Mouse (Mus musculus) ovary, postnatal 10 days (tissue): ENCODE data around the gene Kynu.

Experiments used
- DNase-seq: peaks from one replicate; pipeline ENCODE4 v3.0.0; 2022; ENCODE audit warnings: low spot score

Kynu gene

DNA sequence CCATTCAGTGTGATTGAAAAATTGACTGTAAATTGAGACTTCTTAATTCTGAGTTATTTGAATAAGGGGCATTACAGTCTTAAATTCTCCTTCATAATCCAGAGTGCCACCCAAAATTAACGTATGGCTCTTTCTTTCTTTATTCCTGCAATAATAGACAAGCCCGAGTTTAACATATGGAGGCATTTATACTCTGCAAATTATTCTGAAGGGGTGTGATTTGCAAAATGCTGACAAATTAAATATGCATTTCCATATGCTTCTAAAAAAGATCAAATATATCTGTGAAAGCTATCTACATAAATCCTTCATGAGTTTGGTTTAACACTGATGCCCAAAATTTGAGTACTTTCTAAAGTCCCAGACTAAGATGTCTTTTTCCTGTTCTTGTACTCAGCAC is 91.8 kb downstream of the Kynu start:
- DNase-seq, result no peak

DNA sequence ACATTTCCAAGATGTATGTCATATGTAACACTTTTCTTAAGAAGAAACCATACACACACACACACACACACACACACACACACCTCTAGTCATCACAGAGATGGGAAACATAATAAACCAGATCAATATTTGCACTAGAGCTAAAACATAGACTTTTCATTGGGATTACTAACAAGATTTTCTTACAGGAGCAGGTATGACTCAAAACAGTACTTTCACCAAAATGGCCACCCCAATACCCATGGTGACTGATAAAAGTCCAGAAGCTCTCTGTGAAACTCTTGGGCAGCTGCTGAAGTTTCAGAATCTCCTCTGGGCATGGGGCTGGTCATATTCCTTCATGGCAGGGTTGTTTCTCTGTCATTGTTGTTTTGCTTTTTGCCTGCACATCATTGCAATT is 114.5 kb downstream of the Kynu start:
- DNase-seq, result no peak

DNA sequence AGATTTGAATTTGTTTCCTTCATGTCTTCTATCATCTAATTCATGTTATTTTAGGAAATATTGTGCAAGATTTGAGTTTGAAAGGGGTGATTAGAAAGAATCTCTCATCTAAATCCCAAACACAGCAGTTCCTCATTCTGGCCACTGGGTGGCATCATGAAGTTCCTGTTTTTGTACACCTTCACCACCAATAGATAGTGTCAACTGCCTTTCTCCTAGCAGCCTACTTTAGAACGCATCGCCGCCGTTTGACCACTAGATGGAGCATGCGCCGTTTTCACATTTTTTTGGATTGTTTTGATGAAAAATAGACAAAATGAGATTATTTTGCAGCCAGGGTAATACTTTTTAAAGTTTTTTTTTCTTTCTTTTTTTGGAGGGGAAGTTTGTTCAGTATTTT is 118.5 kb downstream of the Kynu start:
- peak; percentile 1 for DNase-seq

DNA sequence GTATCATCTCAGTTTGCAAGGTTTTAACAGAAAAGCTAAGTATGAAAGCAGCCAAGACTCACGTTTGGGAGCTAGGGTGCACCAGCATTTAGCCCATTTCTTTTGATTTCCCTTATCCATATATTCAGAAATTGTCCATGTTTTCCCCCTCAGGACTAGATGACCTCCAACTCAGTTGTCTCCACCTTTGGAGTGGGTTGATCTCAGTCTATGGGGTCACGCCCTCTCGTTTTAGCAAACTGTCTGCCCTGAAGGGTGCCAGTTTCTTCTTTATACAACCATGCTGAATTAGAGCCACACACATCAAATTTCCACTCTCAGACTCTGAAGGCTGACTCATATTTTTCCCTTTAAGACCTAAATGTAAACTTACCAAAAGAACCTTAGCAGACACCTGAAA is 119.0 kb downstream of the Kynu start:
- DNase-seq, result no peak

DNA sequence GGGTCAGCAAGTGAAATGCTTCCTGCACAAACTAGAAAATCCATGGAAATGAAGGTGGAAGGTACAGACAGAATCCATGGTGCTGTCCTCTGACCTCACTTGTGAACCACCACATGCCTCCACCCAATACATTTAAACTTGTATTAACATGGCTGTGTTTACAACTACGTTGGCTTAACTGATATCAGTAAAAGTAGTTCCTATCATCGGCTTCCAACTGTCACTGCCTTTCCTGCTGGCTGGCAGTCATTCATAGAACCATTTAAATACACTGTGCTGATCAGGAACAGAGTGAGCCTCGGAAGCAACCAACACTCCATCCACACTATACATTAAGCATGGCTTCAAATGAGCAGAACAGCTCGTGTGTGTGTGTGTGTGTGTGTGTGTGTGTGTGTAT is 120.1 kb downstream of the Kynu start:
- DNase-seq, result no peak

DNA sequence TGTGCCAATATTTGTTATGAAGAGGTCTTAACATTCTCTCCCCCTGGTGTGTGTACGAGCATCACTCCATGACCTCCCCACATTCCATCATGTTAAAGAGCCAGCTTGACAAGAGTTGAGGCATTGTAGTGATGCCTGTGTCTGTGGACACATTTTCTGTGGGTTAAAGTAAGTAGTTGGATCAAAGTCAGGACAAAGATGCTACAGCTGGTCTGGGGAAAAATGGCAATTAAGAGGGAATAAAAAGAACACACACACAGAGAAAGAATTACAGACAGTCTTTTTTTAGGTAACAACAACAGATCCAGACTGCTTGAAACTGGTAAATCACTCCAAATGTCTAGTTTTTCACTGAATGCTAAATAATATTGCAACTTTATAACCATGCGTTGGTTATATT is 135.3 kb downstream of the Kynu start:
- no peak for DNase-seq

DNA sequence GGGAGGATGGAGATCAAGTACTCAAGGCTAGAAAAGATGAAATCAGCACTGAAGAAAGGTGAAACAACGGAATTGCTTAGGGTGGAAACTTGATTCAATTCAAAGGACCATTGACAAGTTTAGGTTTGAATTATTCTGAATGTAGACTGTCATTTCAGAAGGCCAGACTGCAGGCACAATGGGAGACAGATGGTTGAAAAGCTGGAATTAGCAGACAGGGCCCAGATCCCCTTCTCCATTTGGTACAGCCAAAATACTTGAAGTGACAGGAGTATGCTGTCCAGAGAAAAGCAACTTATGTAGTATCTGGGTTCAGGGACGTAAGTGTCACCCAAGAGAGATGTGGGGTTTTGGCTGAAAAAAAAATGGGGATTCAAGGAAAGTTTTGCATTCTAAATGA is 136.2 kb downstream of the Kynu start:
- DNase-seq, result no peak

DNA sequence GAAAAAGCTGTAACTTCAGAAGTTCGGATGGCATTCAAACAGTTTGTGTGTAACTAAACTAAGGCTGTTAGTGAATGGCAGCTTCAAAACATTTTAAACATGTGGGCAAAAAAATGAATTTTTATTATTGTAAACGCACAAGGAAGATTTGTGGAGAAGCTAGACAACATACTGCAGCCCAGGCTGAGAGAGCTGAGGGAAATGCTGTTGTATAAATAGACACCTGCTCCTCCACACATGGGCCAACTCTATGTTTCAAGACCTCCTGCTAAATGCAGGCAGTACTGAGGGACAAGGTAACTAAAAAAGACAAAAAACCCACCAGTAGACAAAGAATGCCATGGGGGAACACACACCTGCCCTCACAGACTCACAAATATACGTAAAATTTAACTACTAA is 140.5 kb downstream of the Kynu start:
- DNase-seq, result no peak

DNA sequence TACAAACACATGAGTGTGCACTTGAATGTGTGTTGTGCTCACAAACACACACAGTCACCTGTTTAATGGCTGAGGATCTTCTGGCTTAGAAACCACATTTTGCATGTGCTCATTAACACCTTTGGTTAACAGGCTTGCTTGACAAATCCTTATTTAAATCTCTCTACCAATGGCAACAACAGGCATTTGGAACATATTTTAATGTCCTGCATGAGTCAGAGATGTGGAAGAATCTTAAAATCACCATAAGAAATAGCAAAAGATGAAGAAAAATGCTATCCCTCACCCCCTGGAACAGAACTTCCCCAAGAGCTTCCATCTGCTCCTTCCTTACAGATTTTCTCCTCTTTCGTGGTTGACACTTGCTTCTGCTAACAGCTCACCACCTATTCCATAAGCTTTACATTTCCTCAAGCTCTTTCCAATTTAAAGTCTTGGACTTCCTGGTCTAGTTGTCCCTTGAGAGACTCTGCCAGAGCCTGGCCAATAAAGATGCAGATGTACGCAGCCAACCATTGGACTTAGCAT is 157.5 kb downstream of the Kynu start:
- no peak for DNase-seq

DNA sequence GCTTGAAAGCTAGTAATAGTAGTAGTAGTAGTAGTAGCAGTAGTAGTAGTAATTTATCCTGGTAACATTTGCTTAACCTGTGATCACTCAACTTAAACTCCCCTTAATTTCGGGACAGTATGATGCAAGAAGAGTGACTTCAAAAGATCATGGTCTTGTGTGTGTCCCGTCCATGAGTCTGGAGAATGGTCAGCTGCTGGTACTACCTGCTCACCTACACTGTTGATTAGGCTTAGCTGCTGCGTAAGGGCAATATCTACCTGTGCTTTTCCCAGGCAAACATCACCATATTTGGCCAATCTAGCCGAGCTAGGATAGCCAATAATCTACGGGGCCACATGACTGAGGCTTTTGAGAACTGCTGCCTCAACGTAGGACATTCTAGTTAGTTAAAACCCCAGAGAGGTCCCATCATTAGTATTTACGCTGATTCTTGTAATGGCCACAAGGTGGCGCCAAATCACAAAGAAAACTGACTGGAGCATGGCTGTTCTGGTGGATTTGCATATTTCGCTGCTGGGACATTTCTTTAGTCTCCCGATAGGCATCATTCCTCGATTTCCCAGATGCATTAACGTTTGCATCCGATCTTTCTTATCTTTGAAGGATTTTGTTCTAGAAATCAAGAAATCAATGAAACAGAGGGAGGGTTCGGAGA is 167.4 kb downstream of the Kynu start:
- DNase-seq, result peak; percentile 29

DNA sequence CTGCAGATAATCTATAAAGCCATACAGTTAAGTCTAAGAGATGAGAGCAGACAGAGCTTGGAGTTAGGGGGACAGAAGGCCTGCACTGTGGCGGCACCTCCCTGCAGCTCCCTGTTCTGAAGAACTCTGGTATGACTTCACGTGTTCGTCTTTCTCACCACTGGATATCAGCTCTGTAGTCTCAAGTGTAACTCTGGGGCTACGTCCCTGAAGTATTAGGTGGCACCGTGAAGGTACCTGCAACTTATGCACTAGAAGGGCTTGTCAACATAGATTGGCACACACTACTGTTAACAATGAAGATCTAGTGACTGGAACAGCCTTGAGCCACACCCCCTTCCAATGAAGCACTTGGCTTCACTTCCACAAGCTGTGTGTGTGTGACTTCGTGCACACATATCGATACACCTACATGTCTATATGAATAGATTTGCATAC is 168.0 kb downstream of the Kynu start:
- DNase-seq, result no peak

DNA sequence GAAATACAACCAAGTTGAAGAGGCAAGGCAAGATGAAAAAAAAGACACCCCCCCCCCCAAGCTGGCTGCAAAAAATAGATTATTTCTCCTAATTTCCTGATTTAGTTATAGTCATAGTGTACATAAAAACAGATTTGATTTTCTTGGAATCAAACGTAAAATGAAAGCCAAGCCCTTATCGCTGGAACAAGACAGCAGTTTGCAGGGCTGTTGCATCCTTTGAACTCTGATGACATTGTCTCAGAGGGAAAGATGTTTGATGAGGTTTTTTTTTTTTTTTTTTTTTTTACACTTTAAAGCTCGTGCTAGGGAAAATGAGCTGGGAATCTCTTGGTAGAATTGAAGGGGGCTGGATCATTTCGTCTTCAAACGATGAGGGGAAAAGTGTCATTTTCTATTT is 172.1 kb downstream of the Kynu start:
- DNase-seq, result no peak

DNA sequence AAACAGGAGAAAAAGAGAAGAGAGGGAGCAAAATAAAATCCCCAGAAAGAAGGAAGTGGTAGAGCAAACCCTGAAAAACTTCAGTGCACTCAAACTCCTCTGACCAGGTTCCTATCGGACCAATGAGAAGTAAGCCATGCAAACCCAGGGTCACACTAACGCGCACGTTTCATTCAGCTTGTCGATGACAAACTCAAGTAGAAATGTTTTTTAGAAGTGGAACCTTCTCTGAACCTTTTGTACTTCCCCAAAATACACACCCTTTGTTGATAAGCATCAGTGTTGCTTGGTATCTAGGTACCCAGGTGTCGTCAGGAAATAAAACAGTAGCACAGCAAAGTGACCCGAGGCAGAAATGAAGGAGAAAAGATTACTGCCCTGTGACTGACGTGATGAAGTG is 172.6 kb downstream of the Kynu start:
- DNase-seq, result no peak

DNA sequence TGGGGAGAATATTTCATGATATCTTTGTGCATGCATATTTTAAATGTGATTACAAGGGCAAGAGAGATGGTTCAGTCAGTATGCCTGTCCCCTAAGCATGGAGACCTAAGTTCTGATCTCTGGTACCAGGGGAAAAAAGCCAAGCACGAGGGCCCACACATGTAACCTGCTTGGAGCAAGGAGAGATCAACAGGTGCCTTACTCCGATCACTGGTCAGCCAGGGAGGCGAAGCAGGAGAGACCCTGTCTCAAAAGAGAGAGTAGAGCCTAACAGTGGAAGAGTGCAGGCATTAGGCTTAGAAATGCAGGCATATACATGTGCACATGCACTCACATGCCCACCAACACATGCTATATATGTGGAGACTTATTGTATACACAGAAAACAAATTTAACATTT is 173.7 kb downstream of the Kynu start:
- DNase-seq, result no peak
